Mouse (Mus musculus): ENCODE data around the gene Dicer1.
"Not testable (repeated sequence)": the region's sequence is repeated elsewhere in the genome, so short reads cannot be mapped to it uniquely, and the experiment has no call there.

The Dicer1 gene

DNA sequence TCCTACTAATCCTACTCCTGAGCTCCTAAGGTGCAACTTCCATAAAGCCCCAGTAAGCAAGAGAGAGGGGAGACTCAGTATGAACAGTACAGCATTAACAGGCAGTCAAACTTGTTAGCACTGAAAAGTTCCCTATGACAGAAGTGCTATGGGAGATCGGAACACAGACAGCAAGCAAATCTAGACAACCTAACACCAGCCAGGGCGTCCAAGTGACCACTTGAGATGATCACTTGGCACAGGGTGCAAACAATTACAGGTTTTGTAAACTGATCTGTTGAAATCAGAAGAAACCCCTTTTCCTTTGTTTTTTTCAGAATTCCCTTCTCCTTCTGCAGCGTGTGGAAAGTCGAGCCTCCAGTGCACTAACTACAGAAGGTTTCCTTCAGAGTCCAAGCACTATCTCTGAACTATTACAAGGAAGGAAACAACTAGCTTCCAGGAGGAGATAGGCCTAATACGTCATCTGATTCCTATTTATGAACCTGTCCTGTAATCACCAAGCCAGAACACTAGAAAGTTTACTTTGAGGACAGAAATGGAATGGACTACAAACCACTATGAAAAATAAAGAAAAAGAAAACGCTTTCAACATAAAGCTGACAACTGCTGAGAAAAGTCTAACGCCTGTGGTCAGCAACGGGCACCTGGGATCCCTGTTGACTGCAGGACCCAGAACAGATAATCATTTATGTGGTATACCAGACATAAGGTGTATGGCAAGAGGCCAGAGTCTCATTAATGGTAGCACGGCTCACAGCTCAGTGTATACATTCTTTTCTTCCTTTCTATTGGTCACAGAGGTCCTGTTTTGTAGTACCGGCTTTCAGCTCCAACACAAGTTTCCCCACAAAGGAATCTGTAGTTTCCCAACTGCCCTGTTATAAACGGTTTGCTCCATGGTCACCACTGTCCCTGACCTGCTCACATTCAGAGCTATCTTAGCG, 10.6 kb downstream of the Dicer1 start:
- DNase-seq (ENCODE audit: low spot score) = no peak

DNA sequence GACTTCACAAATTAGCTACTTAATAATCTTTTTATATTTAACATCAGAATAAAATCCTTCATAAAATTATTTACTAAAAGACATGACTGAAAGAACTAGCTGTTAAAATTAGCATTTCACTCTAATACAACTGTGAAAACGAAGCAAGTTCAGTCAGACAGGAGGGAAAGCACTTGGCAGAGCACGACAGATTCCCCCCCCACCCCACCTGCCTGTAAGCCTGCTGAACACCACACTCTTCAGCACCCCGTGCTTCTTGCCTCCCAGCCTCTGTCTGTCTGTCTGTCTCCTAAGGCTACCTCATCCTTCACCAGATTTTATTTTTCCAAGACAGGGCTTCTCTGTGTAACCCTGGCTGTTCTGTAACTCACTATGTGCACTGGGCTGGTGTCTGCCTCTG, 12.8 kb downstream of the Dicer1 start:
- DNase-seq (ENCODE audit: low spot score) = no peak

DNA sequence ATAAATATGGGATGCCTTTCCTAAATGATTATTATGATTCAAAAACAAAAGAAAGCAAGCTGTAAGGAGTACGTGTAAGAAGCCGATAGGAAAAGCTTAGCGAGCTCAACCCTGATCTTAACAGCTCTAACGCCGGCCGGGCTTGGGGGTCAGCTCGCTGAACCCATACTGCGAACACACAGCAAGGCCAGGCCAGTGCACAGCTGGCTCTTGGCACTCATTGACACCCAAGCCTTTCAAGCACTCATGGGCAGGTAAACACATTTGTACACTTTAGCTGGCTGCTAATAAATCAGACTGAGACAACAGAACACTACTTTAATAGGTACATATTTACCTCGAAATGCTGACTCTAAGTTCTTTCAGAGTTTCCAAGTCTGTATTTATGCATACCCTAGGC, 13.3 kb downstream of the Dicer1 start:
- DNase-seq (ENCODE audit: low spot score) = no peak

DNA sequence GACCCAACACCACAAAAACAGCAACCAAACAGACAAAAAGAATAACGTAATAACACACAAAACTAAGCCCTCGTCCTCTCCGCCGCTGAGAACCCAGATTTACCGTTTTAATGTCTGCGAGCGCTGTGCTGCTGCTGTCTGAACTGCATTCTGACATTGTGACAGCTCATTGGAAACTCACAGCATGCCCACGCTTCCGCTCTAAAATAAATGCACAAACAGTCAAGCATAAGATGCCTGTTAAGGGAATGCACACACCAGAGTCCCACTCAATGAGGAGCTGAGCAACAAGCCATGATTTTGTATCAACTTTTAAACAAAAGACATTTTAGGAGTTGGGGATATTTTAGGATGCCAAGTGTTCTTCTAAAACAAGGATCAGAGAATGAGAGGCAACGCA, 14.1 kb downstream of the Dicer1 start:
- DNase-seq (ENCODE audit: low spot score) = no peak

DNA sequence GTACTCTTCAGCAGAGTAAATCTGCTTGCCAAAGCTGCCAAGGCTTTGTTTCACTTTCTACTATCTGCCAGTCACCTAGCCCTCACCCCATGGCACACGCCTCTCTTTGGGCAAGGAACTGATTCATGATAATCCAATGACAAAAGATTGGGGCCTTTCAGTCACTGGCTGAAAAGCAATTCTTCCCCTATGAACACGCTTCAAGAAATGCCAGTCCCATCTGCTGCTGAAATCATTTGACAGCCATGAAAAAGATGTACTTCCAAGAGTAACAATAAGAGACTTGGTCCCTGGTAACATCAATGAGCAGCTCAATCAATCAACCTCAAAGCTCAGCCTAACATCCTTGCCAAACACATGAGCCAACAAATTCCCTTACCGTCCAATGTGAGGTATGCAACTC, 15.8 kb downstream of the Dicer1 start:
- DNase-seq (ENCODE audit: low spot score) = no peak

DNA sequence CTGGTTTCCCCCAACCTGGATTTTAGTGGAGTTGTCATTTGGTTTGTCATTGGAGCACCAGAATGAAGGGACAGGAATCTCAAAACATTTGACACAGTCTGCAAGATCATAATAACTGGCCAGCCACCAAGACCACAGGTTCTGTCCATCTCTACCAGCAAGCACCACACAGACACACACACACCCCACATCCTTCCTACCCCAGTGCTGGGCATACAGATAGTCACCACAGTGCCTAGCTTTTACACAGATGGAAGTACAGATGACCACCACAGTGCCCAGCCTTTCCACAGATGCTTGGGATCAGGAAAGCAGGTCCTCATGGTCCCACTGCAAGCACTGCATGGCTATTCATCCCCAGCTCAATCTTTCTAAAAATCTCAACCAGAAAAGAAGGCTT, 18.6 kb downstream of the Dicer1 start:
- DNase-seq (ENCODE audit: low spot score) = no peak

DNA sequence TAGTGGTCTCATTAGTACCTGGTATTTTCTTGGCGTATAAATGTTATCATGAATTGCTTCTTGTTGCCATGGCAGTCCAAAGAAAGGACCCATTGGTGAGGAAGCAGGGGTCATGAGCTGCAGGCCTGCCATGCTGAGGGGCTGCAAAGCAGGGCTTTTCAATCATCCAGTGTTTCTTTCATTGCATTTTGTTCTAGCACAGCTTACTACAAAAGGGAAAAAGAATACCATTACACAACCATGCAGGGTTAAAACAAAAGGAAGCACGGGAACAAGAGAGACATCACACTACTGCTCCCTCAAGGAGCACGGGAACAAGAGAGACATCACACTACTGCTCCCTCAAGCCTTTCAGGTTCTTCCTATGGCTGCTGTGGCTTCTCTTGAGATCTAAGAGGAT, 20.0 kb downstream of the Dicer1 start:
- no peak for DNase-seq (ENCODE audit: low spot score)

DNA sequence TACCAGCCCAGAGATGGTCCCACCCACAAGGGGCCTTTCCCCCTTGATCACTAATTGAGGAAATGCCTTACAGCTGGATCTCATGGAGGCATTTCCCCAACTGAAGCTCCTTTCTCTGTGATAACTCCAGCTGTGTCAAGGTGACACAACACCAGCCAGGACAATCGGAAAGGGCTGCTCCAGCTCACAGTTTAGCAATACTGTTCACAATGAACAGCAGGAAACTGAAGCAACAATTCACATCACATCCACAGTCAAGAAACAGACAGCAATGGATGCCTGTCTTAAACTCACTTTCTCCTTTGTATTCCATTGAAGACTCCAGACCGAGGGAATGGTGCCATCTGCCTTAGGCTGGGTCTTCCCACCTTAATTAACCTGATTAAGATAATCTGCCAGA, 25.3 kb downstream of the Dicer1 start:
- DNase-seq (ENCODE audit: low spot score) = not testable (repeated sequence)

DNA sequence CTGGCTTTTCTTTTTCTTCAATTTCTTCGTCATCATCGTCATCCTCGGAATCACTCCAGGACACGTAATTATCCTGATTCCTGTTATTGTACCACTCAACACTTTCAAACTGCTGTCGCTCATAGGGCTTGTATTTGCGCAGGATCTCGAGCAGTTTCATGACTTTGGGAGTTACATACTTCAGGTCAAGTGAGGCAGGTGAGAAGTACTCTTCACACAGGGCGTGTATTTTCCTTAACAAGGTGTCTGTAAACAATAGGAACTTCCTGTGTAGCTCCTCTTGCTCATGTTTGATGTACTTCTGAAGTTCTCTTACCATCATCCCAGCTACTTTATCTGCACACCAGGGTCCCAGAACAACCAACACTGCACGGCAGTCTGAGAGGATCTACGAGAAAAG, 29.7 kb downstream of the Dicer1 start:
- no peak for DNase-seq (ENCODE audit: low spot score)

DNA sequence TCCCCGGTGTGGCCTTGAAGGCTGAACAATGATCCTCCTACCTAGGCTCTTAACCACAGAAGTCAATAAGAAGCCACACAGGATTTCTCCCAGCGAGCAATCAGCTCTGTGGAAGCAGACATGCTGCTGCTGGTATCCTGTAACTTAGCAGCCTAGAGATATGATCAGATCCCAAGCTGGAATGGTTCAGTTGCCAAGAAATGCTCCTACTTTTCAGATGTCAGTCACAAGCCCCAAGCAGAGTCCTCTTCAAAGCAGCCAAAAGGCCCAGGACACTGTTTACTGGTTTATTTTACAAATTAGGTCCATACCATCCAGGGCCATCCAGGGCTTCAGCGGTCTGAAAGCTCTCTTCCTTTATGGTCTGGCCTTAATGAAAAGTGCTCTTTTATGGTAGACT, 30.7 kb downstream of the Dicer1 start:
- DNase-seq (ENCODE audit: low spot score) = no peak

DNA sequence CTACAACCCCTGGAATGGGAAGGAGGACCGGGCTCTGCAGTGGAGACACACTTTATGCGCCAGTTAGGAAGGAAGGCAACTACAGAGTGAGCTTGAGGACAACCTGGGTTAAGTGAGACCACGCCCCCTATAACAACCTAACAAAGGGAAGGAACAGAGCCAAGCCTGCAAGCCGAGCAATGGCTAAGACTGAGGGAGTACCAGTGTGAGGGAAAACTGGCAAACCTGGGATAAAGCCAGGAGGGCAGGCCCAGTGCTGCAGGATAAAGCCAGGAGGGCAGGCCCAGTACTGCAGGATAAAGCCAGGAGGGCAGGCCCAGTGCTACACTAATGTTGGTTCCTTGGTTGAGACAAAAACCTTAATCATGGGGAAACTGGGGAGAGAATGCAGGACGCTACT, 32.8 kb downstream of the Dicer1 start:
- no peak for DNase-seq (ENCODE audit: low spot score)

DNA sequence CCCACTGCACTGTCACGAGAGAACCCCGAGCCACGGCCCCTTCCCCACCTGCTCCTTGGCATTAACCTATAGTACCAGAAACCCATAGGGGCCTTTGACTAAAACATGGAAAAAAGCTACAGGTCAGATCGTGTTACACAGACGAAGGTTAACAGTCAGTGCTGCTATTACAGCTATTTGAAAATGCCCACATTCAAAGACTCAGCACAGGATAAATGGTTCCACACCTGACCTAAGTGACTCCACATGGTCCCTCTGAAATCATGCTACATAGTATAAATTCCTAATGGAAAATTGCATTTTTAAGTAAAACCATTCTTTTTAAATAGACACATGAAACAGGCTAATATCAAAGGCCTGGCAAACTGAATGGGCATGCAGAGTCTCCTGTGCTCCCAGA, 35.3 kb downstream of the Dicer1 start:
- no peak for DNase-seq (ENCODE audit: low spot score)

DNA sequence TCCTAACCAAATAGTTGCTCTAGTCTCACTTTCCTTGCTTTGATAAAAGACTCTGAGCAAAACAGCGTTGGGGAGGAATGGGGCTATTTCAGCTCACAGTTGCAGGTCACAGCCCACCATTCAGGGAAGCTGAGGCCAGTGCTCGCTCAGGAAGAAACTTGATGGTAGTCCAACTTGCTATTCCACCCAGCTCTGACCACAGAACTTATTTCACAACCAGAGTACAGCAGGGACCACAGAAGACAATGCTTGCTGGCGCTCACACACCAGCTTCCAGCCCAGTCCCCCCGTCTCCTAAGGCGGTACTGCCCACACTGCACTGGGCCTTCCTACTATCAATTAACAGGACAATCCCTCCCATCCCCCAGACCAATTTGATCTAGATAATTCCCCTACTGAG, 36.3 kb downstream of the Dicer1 start:
- no peak for DNase-seq (ENCODE audit: low spot score)

DNA sequence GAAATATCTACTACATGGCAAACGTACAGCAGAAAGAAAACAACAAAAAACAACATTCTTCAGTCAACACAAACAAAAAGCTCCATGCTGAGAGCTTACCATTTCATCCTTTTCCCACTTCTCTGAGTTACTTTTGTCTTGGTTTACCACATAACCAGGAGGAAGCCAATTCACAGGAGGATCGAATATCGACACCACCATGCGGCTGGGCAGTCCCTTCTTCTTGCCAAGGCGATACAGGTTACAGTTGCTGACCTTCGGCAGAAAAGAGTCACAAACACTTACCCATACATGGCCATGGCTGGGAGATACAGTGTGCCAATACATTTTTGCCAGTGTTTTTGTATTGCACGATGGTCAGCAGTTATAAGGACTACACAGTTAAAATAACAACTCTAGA, 51.5 kb downstream of the Dicer1 start:
- no peak for DNase-seq (ENCODE audit: low spot score)

DNA sequence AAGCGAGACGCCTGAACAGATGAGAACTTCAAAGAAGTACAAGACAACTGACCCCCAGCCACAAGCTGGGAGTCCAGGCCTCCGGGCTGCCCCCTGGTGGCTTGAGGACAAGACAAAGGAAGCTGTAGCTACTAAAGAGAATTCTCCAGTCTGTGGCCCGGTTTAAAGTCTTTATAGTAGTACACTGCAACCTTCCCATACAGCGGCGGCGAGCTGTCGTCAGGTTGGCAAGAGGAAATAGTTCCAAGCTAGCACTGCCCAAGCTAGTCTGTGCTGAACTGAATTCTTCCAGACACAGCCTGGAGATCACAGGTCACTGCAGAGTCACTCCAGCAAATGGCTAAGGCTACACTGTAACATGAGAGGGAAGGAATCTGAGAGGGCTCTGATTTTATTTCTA, 52.0 kb downstream of the Dicer1 start:
- no peak for DNase-seq (ENCODE audit: low spot score)

DNA sequence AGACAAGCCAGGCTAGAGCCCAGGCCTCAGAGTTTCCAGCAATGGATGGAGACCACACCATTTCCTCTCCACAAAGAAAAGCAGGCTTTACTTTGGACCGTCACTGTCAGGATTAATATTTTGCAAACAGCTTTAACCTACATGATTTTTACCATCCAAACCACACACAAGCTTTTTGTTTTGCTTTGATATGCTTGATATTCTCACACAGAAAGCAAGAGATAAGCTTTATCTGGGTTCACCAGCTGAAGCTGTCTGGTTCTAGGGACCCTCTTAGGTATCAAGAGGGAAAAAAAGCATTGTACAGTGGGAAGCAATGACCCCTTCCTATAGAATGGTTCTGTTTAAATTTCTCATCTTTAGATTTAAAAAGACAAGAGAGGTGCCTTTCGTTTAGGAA, 56.2 kb downstream of the Dicer1 start:
- no peak for DNase-seq (ENCODE audit: low spot score)

DNA sequence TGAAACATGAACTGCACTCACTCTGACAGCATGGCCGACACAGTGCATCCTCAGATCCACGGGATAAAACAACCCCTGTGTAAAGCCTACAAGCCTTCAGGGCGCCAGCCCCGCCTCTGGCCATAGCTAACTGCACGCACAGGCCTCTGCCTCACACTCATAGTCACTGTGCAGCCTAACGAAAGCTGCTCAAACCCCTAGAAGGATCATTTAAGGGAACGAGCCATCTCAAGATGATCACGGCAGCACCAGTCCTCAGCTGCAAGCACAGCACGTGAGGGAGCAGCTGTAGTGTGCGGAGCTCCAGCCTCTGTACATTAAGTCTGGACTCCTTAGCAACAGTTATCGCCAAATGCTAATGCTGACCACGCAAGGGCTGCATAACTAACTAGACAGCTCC, 58.9 kb downstream of the Dicer1 start:
- no peak for DNase-seq (ENCODE audit: low spot score)

DNA sequence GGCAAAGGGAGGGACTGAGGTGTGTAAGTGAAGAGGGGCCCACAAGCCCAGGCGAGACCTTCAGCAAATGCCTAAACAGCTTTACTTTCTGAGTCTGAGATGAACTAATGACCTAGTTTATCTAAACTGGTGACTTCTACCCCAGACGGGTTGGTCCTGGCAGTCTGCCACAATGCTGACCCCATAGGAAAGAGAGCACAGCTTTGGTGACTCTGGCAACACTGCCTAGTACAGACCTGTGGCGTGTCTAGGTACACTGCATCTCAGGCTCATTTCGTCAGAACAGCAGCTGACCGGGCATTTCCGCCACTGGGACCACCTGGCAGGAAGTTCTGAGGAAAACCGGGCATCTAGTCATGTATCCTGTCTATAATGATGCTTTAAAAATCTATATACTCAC, 61.3 kb downstream of the Dicer1 start:
- DNase-seq (ENCODE audit: low spot score) = no peak

DNA sequence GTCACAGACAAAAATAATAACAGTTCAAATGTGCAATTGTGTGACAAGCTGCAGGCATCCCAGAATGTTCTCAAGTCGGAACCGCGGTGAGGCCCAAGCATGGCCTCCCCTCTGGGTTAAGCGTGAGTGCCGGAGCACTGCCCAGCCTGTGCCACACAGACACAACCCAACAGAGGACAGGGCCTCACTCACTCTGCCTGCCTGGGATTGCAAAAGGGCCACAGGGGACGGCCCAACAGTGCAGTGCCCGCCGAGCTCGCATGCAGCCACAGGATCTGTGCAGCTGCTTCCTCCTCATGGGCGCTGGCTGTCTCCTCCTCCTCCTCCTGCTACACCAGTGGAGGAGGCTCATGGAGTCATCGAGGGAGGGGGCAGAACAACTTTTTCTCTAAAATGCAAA, 62.9 kb downstream of the Dicer1 start:
- DNase-seq (ENCODE audit: low spot score) = no peak

DNA sequence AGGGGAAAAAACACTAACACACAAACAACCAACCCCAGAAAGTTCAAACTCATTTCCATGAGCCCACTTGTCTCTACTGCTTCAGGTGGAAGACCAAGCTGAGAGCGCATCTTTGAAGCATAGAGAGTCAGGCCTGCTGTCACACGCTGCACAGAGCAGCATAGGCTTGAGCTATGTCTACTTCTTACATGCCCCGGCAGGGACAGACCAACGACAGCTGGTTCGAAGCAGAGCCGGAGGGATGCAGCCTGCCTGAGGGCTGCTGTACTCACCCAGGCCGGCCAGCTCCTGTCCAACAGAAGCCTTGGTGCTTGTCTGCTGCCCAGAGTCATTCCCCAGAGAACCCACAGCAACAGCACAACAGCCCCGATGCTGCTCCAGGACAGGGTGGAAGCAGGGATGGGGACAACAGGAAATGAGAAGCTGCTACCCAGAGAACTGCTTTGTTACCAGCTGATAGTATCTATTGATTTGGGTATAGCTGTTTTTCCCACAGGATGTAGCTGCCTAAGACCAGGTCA, 67.3 kb downstream of the Dicer1 start:
- no peak for DNase-seq (ENCODE audit: low spot score)

DNA sequence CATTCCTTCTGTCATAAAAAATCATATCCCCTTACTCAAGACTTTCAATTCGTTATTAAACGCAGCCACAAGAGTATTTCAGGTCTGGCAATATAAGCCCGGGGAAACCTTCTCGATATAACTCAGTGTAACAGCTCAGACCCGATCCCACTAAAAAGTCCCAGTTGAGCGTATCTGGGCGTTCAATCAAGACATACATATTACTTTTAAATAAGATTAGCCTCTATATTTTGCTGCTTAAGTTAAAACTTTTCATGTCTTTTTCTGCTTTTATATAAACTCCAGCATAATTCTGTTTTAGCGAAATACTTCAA, 72.0 kb downstream of the Dicer1 start:
- no peak for DNase-seq (ENCODE audit: low spot score)

DNA sequence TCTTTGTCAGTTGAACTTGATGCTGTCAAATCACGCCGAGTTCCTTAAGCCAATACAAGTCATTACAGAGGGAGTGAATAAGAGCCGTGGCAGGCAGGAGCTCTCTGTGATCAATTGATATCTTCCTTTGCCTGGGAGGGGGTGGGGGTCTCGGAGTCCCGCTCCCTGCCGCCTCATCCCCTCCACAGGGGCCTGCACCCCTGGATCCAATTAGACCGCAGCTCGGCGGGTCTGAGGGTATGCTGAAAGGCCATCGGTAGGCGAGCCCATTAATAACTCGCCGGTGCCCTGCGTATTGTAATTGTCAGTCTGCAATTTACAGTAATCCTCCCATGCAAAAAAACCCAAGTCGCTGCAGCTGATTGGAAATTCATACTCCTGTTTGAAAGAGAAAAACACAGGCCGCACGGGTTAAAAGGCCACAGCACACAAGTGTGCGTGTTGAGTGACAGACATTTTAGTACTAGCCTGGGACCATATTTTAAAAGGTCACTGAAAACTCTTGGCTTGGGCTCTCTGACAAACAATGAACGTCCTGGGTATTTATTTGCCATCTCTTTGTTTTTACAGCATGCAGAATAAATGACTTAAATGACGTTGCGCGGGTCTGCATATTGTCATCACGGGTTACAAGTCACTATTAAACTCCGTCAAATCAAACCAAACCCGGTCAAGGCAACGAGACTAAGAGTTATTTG, 72.5 kb downstream of the Dicer1 start:
- no peak for DNase-seq (ENCODE audit: low spot score)

DNA sequence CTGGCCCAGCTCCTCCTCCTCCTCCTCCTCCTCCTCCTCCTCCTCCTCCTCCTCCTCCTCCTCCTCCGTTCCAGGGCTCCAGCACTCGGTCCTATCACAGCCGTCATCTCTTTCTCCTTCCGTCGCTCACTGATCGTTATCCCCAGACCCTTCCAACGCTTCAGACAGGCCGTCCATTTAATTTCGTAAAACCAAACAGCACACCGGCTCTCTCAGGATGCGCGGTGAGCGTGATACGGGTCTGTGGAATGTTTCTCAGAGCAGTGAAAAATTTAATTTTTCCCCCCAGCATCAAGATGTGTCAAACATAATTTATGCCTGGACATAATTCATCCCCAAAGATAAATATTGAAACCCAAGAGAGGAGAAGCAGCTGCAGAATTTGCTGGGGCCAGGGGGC, 73.3 kb downstream of the Dicer1 start:
- no peak for DNase-seq (ENCODE audit: low spot score)

Measured in ovary, adult 18-20 months (tissue).